In the genomic region with DNA sequence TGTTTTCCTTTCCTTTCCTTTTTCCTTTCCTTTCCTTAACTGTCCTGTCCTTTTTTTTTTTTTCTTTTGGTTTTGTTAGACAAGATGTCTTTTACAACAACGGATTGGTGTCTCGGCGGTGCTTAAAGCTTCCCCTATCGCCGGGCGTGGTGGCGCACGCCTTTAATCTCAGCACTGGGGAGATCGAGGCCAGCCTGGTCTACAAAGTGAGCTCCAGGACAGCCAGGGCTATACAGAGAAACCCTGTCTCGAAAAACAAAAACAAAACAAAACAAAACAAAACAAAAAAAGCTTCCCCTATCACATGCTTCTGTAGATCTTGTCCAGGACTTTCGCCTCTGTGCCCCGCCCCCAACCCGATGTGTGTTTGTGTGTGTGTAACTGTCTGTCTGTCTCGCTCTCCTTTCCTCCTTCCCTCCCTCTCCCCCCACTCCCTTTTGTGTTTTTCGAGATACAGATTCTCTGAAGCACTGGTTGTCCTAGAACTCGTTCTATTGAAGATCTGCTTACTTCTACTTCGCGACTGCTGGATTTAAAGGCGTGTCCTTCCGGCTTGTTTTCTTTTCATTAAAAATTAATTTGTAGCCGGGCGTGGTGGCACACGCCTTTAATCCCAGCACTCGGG, we compare ENCODE assay signal across 1 mouse cellular context.
TF ChIP-seq lines count a peak whose summit lies in the region.

No protein-coding gene starts in this region.

TF ChIP-seq in CH12.LX, 34 proteins besides CTCF, POLR2A, EP300 and RAD21:
- TF ChIP-seq KAT2A (IDR thresholded peaks at IDR 0.05; ENCODE audit: insufficient replicate concordance, low read length) (no peak), ZNF384 (IDR thresholded peaks at IDR 0.05; ENCODE audit: low read depth, low read length) (no peak), SMC3 (IDR thresholded peaks at IDR 0.05; ENCODE audit: low read depth, low read length) (no peak), ZKSCAN1 (IDR thresholded peaks at IDR 0.05; ENCODE audit: borderline replicate concordance, low read depth, low read length) (no peak), MAFK (IDR thresholded peaks at IDR 0.05; ENCODE audit: insufficient replicate concordance, low read length) (no peak), JUN (IDR thresholded peaks at IDR 0.05; ENCODE audit: insufficient read depth, low read depth, low read length) (no peak), ZC3H11A (IDR thresholded peaks at IDR 0.05; ENCODE audit: low read depth, low read length) (no peak), NELFE (IDR thresholded peaks at IDR 0.05; ENCODE audit: low read depth, low read length) (no peak; the same call in 1 of the 2 replicates), NRF1 (IDR thresholded peaks at IDR 0.05; ENCODE audit: low read depth, low read length) (no peak), MYC (IDR thresholded peaks at IDR 0.05; ENCODE audit: low read depth, low read length) (0 out of 2 replicates have a peak, but pooled peaks have one; percentile 34), BHLHE40 (IDR thresholded peaks at IDR 0.05; ENCODE audit: low read depth, low read length) (no peak), HCFC1 (IDR thresholded peaks at IDR 0.05; ENCODE audit: low read depth, low read length) (no peak), E2F4 (IDR thresholded peaks at IDR 0.05; ENCODE audit: insufficient replicate concordance, low read depth, low read length) (no peak), SIN3A (IDR thresholded peaks at IDR 0.05; ENCODE audit: low read length) (no peak), GABPA (IDR thresholded peaks at IDR 0.05; ENCODE audit: insufficient replicate concordance, low read depth, low read length) (no peak), IRF4 (IDR thresholded peaks at IDR 0.05; ENCODE audit: low read depth, low read length) (no peak), MAZ (IDR thresholded peaks at IDR 0.05; ENCODE audit: low read depth, low read length) (no peak), CHD1 (IDR thresholded peaks at IDR 0.05; ENCODE audit: low read depth, low read length) (no peak), MAX (IDR thresholded peaks at IDR 0.05; ENCODE audit: low read length) (no peak), CHD2 (IDR thresholded peaks at IDR 0.05; ENCODE audit: low read length) (0 out of 2 replicates have a peak, but pooled peaks have one; percentile 34), JUND (conservative IDR thresholded peaks at IDR 0.05; ENCODE audit: low read depth, low read length) (no peak), POLR2AphosphoS2 (IDR thresholded peaks at IDR 0.05; ENCODE audit: low read depth, low read length) (no peak), MXI1 (IDR thresholded peaks at IDR 0.05; ENCODE audit: low read depth, low read length) (peak; percentile 85), ZMIZ1 (IDR thresholded peaks at IDR 0.05; ENCODE audit: low read depth, low read length) (no peak)
TF ChIP-seq in CH12.LX: peak in this region for 3.
